Mouse (Mus musculus): ENCODE measurements around the gene Ctu2.

The Ctu2 gene

GRCm38 (mm10) chr8:122475580-122476320 lies at the start of gene Ctu2, which contains the start of gene Rnf166:
Gene Ctu2, plus strand, starts transcription at chr8:122476143.
Gene Rnf166, minus strand, starts transcription at chr8:122476064.
- DNase-seq (ENCODE audit: low spot score): peak; percentile 91

- DNase-seq (ENCODE audit: low spot score): no peak
These were observed 49.8 kb upstream of the Ctu2 start for GRCm38 (mm10) chr8:122426145-122426544.

DNA sequence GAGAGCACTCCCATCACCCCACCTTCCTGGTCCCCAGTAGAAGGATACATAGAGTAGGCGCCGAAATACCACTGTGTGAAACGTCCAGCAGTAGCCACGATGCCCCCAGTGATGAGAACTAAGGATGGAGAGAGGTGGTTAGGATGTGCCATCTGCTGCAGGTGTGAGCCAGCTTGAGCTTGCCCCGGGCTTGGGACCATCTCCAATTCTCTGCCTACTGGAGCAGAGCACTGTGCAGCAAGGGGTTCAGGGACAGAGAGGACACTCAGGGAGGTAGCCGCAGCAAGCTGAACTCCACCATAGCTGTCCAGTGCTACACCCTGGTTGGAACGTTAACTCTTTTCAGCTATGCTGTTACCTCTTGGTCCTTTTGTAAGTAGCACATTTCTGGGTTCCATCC lies 48.3 kb upstream of the Ctu2 start:
- DNase-seq (ENCODE audit: low spot score): no peak

DNA sequence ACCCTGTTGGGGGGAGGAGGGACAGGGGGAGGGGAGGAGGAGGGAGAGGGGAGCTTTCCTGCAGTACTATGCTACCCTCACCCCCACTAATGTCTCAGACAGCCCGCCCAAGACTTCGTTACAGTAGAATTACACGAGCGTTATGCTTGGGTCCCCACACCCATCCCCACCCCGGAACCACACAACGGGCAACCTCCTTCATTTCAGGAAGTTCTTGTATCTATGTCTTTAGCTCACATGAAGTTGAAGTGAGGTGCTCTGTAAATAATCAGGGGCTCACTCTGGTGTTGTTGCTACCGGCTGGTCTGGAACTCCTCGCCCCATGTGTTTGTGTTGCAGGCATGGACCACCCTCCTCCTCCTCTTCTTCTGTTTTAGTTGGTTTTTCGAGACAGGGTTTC lies 47.8 kb upstream of the Ctu2 start:
- no peak for DNase-seq (ENCODE audit: low spot score)

- DNase-seq (ENCODE audit: low spot score): no peak
These were observed 45.8 kb upstream of the Ctu2 start for GRCm38 (mm10) chr8:122430058-122430636.

DNA sequence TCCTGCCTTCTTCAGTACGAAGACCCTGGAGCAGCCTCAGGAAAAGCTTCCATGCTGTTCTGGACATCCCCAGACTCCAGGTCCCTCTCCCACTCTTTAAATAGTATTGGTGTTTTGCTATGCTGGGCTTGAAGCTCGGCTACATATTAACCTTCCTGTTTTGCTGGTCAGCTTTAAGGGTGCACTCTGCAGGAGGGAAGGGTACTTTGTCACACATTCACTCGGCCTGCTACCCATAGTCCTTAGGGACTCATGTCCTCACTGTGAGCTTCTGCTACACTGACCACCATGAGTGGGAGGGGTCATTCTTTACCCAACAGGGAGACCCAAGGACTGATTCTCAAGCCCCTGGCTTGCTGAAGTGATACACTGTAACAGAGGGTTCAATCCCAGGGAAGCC lies 45.3 kb upstream of the Ctu2 start:
- DNase-seq (ENCODE audit: low spot score): no peak

DNA sequence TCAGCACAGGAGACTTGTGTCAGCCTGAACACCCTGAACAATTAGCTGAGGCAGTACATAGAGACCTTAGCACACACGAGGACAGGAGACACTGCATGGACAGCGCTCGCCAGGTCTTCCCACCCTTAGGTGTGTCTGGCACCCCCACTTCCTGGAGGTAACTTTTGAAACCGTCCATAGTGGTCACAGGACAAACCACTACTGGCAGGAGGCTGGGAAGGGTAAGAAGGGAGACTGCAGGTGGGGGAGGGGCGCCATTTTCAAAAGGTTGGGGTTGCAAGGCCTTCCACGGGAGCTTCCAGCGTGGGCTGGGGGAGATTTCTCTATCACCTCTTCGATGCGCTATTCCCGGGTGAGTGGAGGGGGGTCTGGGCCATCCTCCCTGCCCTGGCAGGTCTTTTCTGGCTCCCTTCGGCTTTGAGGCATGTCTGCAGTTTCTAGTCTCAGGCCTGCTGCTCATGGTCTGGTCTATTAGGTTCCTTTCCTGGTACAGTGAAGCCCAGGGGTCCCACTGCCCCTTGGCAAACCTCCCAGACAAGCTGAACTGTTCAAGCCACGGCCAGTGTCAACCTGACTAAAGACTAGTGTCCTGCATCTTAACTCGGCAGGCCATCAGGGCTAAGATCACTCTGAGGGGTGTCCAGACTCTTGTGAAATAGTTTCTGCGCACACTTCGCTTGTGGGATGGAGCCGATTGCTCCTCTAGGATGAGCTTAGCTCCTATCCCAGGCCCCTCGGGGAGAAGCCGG lies 44.1 kb upstream of the Ctu2 start:
- peak; percentile 18 for DNase-seq (ENCODE audit: low spot score)

DNA sequence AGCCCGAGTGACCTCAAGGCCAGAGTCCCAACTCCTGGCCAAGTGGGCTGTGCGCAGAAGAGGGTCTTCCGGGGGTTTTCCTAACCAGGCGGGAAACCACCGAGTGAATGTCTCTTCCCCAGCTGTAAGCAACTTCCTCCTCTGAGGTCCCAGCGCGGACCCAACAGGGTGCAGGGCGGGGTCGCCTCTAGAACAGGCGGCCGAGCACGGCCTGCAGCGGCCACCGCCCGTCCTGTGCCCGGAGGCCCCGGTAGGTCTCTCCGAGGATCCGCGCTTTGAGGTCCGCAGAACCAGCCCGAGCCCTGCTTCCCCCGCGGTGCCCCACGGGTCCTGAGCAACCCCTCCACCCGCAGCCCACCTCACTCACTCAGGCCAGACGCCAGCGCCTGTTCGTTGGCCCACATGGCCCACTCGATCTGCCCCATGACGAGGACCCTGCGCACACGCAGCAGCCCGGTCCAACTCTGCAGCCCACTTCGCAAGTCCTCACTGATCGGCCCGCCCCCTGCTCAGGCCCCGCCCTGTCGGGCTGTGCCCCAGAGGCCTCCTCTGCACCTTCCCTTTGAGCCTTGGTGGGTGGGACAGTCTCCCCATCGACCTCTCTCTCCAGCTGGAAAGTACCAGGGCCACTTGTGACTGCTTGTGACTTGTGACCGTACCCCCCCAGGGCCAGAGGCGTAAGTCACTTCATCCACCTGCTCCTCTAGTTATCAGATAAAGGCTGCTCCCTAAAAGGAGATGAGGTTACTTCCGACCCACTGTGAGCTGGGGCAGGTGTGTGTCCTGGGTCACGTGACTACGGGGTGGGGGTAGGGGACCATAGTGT lies 43.3 kb upstream of the Ctu2 start, which contains the start of gene Cyba:
TSS of gene Cyba (minus strand) at position 488 of the 826 bp plus-strand sequence.
- DNase-seq (ENCODE audit: low spot score): peak; percentile 46

DNA sequence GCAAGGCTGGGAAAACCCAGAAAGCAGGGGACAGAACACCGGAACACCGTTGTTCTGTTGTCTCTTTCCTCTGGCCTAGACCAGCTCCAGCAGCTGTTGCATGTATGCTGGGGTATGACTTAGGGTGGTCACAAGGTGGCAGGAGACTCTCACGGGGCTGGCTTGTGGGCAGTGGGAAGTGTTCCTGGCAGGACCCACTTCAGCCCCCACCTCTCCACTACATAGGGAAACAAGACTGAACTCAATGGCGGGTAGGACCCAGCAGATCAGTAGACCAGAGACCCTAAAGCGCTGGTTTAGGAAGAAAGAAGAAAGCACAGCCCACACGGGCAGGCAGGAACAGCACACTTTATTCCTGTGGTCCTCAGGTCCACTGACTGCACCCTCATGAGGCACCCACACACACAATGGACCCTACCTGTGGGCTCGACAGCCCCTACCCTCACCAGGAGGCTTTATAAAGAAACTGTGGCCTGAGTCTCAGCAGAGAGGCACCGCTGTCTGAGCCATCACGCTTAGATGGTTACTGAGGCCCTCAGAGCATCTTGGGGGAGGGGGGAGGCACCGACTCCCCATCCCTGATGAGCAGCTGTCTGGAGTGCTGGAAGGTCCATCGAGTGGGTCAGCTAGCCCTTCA lies 42.6 kb upstream of the Ctu2 start:
- no peak for DNase-seq (ENCODE audit: low spot score)

GRCm38 (mm10) chr8:122435375-122435774 lies 40.6 kb upstream of the Ctu2 start:
- DNase-seq (ENCODE audit: low spot score): no peak

GRCm38 (mm10) chr8:122436146-122436545 lies 39.8 kb upstream of the Ctu2 start:
- DNase-seq (ENCODE audit: low spot score): no peak

DNA sequence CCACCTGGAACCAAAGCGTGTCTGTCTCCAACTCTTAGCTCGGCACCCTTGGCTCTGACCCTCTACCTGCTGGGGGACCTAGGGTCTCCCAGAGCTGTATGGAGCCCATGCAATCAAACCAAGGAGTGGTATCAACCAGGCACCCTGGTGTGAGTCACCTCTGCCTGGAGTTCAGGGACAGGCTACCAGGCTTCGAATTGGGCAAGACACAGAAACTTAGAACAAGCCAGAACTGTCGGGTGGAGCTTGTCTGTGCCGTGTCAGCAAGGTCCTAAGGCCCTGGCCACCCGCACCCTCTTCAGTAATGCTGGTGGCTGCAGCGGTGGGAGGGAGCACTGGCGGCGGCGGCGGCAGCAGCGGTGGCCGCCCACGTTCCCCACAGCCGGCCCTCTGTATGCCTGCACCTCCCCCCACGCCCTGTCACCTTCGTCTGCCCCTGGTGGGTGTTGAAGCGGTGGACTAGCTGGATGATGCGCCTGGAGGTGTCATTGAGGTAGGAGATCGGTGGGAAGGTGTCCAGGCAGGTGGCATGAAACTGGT lies 39.3 kb upstream of the Ctu2 start:
- DNase-seq (ENCODE audit: low spot score): no peak

GRCm38 (mm10) chr8:122437708-122438331 lies 38.1 kb upstream of the Ctu2 start:
- DNase-seq (ENCODE audit: low spot score): no peak

GRCm38 (mm10) chr8:122439336-122439735 lies 36.6 kb upstream of the Ctu2 start:
- DNase-seq (ENCODE audit: low spot score): no peak

DNA sequence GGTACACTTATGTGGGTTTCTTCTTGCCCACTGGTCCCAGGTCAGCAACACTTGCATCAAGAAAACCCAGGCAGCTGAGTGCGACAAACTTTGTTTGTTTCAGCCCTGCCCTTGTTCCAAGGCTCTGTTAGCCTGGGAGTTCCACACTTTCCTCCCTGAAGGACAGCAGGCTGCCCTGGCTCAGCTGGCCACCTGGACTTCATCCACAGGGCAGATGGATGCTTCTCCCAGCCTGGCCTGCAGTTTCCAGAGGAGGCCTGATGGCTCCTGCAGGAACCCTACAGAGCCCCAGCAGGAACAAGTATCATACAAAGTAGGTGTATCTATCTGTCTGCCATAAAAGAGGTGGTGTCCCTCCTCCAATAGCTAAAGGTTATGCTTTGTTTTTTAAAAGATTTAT lies 34.6 kb upstream of the Ctu2 start:
- no peak for DNase-seq (ENCODE audit: low spot score)

GRCm38 (mm10) chr8:122442356-122442755 lies 33.6 kb upstream of the Ctu2 start:
- no peak for DNase-seq (ENCODE audit: low spot score)

DNA sequence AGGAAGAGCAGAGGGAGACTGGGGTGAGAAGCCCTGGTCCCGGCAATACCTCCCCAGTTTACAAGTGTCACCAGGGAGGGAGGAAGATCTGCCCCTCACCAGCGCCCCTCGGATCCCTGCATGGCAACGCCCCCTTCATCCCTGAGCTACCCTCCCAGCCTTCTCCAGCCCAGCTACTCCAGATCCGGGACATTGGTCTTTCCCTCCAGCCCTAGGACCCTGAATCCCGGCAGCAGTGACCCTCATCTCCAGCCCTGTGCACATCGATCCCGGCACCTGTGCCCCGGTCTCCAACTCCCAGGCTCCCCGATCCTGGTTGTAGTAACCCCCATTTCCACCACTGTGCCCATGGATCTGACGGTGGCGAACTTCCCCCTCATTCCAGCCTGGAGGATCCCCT lies 33.2 kb upstream of the Ctu2 start:
- DNase-seq (ENCODE audit: low spot score): no peak

DNA sequence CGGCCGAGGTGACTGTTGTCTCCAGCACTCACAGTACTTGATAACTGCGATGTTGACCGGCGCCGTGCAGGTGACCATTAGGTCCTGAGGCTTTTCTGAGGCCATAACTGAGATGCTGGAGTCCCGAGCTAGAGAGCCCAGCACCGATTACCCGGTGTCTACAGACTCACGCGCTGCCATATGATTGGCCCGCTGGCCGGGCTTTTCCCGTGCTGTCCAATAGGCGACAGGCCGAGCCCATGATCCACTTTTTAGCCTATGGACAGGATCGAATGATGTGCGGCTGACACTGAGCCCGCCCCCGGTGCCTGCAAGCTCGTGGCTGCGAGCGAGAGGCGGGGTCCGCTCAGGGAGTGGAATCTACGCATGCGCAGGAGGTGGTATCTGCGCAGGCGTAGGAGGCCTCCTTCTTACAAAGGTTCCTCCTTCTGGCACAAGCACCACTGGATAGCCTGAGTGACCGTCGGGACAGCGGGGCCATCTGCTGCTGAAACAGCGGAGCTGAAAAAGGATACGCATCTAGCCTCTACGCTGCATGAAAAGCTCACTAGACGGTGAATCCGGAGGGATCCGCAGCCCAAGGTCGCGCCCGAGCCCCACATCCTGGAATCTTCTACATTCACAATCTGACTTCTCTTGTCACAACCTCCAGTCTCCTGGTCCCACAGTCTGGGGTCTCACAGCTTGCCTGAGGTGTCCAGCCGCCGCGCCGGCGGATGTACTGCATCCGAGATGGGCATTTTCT lies 32.5 kb upstream of the Ctu2 start, which contains the start of gene Mvd:
TSS of gene Mvd (minus strand) at position 161 of the 745 bp plus-strand sequence.
- DNase-seq (ENCODE audit: low spot score): peak; percentile 94

GRCm38 (mm10) chr8:122444058-122444748 lies 31.7 kb upstream of the Ctu2 start:
- DNase-seq (ENCODE audit: low spot score): peak; percentile 55
